8 mouse cellular contexts compared by ENCODE assay signal in genomic region chr12:25093241-25093774, GRCm38 (mm10). TPM values are rescaled to one million over a fixed set of nuclear protein-coding genes. Genes with fewer than 3 reads are reported as not detected.
A peak's percentile ranks its signal among the peaks of the same experiment; 100 is the strongest.
DNase-seq lines count a peak whose midpoint lies in the region; ATAC-seq lines count a peak whose summit lies in the region.

No protein-coding gene starts in this region.

- peak overlapping the region; percentile 88 for H3K4me2 ChIP-seq in heart, embryonic 13.5 days
- H3K4me2 ChIP-seq in heart, embryonic 14.5 days (ENCODE audit: low read length), result peak overlapping the region; percentile 94
- H3K4me2 ChIP-seq in midbrain, embryonic 15.5 days, result peak overlapping the region; percentile 60

- H3K27ac ChIP-seq in heart, embryonic 13.5 days (replicated peaks), result peak overlapping the region; percentile 78
- H3K27ac ChIP-seq in heart, embryonic 14.5 days (replicated peaks in 1 of 2; ENCODE audit: control insufficient read depth in 1 of 2, insufficient read depth in 1 of 2, low read depth in 2 of 2, low read length in 2 of 2), result peak overlapping the region; percentile 53 to 61
- no peak overlapping the region for H3K27ac ChIP-seq in midbrain, embryonic 15.5 days

- H3K4me1 ChIP-seq in heart, embryonic 13.5 days, result peaks cover 61% of the 10 kb centered on the region
- H3K4me1 ChIP-seq in heart, embryonic 14.5 days (ENCODE audit: control insufficient read depth in 2 of 2, insufficient read depth in 2 of 2, low read length in 2 of 2), result peaks cover 20 to 37% of the 10 kb centered on the region in 2 experiments
- H3K4me1 ChIP-seq in midbrain, embryonic 15.5 days, result peaks cover 47% of the 10 kb centered on the region

- 15% methylated on average over 11 of the region's 11 CpGs for WGBS in heart, embryonic 13.5 days
- WGBS in heart, embryonic 14.5 days, result 18% methylated on average over 11 of the region's 11 CpGs
- WGBS in midbrain, embryonic 15.5 days, result 12% methylated on average over 11 of the region's 11 CpGs

- no peak for DNase-seq in heart, postnatal 4 days
- peak; percentile 11 for DNase-seq in brain, adult 2 months (ENCODE audit: low read depth, low spot score)
- DNase-seq in kidney, postnatal 36 days, result peak; percentile 79
- no peak for DNase-seq in frontal cortex, postnatal 10 days (ENCODE audit: low spot score in 2 of 2)
- DNase-seq in layer of hippocampus, adult 9-11 months, result no peak

- H3K4me3 ChIP-seq in heart, embryonic 13.5 days, result peak overlapping the region; percentile 51
- peak overlapping the region; percentile 39 to 45 for H3K4me3 ChIP-seq in heart, embryonic 14.5 days (ENCODE audit: control insufficient read depth in 1 of 2, insufficient read depth in 1 of 2, low read depth in 1 of 2, low read length in 2 of 2)
- H3K4me3 ChIP-seq in midbrain, embryonic 15.5 days, result peak overlapping the region; percentile 27

- no peaks in the 10 kb centered on the region for H3K9me3 ChIP-seq in heart, embryonic 13.5 days
- no peaks in the 10 kb centered on the region for H3K9me3 ChIP-seq in heart, embryonic 14.5 days (ENCODE audit: control insufficient read depth, low read length)
- H3K9me3 ChIP-seq in midbrain, embryonic 15.5 days, result no peaks in the 10 kb centered on the region

- peak overlapping the region; percentile 82 for H3K9ac ChIP-seq in heart, embryonic 13.5 days
- peak overlapping the region; percentile 73 for H3K9ac ChIP-seq in heart, embryonic 14.5 days (ENCODE audit: low read length)
- peak overlapping the region; percentile 5; the same call in 1 of the 2 replicates for H3K9ac ChIP-seq in midbrain, embryonic 15.5 days

- peaks cover 11% of the 10 kb centered on the region for H3K36me3 ChIP-seq in heart, embryonic 13.5 days
- peaks cover 6% of the 10 kb centered on the region; the same call in 1 of the 2 replicates for H3K36me3 ChIP-seq in heart, embryonic 14.5 days (ENCODE audit: control insufficient read depth, insufficient read depth, low read length)
- H3K36me3 ChIP-seq in midbrain, embryonic 15.5 days (replicated peaks), result no peaks in the 10 kb centered on the region

- ATAC-seq in heart, embryonic 13.5 days (ENCODE audit: extremely low read depth, insufficient number of reproducible peaks, low FRiP score, low TSS enrichment), result no peak
- no peak for ATAC-seq in heart, embryonic 14.5 days (ENCODE audit: insufficient number of reproducible peaks, insufficient read depth, low FRiP score, low read depth)
- no peak for ATAC-seq in midbrain, embryonic 15.5 days (replicated peaks)

- no peaks in the 10 kb centered on the region for H3K27me3 ChIP-seq in heart, embryonic 13.5 days (replicated peaks)
- H3K27me3 ChIP-seq in heart, embryonic 14.5 days (ENCODE audit: control insufficient read depth, insufficient read depth, low read length), result no peaks in the 10 kb centered on the region
- no peaks in the 10 kb centered on the region for H3K27me3 ChIP-seq in midbrain, embryonic 15.5 days (replicated peaks)

RNA-seq across cellular contexts. Expression of gene Id2, which starts 3.6 kb away (rescaled TPM):
- polyA plus RNA-seq in heart, embryonic 13.5 days (2015; fragmentation: Nextera tagmentation; extraction: Ambion mirVana), result 255 and 280 TPM in 2 replicates
- 10 to 100 TPM; 35.5 to 38.2 TPM for total RNA-seq in heart, postnatal 4 days (2021)
- 250 and 295 TPM in 2 replicates for polyA plus RNA-seq in heart, embryonic 14.5 days (2014; fragmentation: Nextera tagmentation; extraction: Ambion mirVana)
- polyA plus RNA-seq in midbrain, embryonic 15.5 days (2015; fragmentation: Nextera tagmentation; extraction: Ambion mirVana), result 138 TPM in 2 replicates

Comparison
In these comparisons a context has a peak if more than half of its experiments do, and no peak if none do; other contexts are left out.
1. H3K9ac ChIP-seq: peak in every context shown above with its lines; median percentile 82 in heart, embryonic 13.5 days; 73 in heart, embryonic 14.5 days; 5 in midbrain, embryonic 15.5 days.
2. DNase-seq: peak in brain, adult 2 months (single experiment) and kidney, postnatal 36 days (2 of 2); none in heart, postnatal 4 days (single experiment), frontal cortex, postnatal 10 days (0 of 2) and layer of hippocampus, adult 9-11 months (single experiment).
3. Peak in every context shown above with its lines, with median percentiles within 50 percentile points of each other: H3K4me2 ChIP-seq and H3K4me3 ChIP-seq.